Comparison of ENCODE assay signal across 9 mouse cellular contexts in the genomic region with DNA sequence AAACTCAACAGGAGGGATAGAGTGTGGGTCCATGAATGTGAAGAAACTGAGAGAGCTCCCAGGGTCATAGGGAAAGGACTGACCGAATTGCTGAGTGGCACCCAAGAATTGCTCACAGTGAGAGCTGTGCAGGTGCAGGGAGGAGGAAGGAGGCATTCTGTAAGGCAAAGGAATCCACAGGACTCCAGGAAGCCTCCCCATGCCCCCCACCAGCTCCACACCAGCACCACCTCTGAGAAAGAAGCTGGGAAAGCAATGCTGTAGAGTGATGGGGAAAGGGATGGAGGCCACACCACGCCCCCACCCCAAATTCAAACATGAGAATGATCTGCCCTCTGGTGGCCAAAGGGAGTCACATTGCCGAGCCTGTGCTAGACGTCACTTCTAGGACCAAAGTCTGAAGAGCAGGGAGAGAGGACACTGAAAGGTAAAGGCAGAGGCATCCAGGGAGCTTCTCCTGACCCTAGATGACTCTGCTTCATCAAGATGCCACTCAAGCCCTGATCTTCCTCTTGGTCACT. TPM values are rescaled to one million over a fixed set of nuclear protein-coding genes. Genes with fewer than 3 reads are reported as not detected.
A peak's percentile ranks its signal among the peaks of the same experiment; 100 is the strongest.
DNase-seq lines count a peak whose midpoint lies in the region; ATAC-seq and TF ChIP-seq lines count a peak whose summit lies in the region.
"Had no signal": no experiment of that assay in that cellular context is flagged by ENCODE, and none has a peak within 500 bp of the region (broad histone marks: within the 10 kb centered on the region; RNA-seq: fewer than 3 reads in every experiment).

No protein-coding gene starts in this region.

- TF ChIP-seq POLR2A in thymus, adult 2 months (IDR thresholded peaks at IDR 0.05; ENCODE audit: control insufficient read depth, extremely low read depth, insufficient read depth, low read length, poor library complexity): no peak

- no peak overlapping the region for H3K4me2 ChIP-seq in midbrain, embryonic 11.5 days
- H3K4me2 ChIP-seq in midbrain, embryonic 13.5 days (replicated peaks): no peak overlapping the region
- no peak overlapping the region for H3K4me2 ChIP-seq in embryonic facial prominence, embryonic 13.5 days
- H3K4me2 ChIP-seq: hindbrain, embryonic 15.5 days had no signal

- ATAC-seq in midbrain, embryonic 11.5 days (ENCODE audit: low FRiP score): no peak
- no peak for ATAC-seq in midbrain, embryonic 13.5 days
- ATAC-seq in embryonic facial prominence, embryonic 13.5 days (ENCODE audit: insufficient number of reproducible peaks, insufficient read depth, low FRiP score, low TSS enrichment, low read depth): no peak

- H3K9me3 ChIP-seq in midbrain, embryonic 11.5 days (ENCODE audit: control insufficient read depth, low read length): no peaks in the 10 kb centered on the region
- H3K9me3 ChIP-seq in midbrain, embryonic 13.5 days: no peaks in the 10 kb centered on the region
- H3K9me3 ChIP-seq in embryonic facial prominence, embryonic 13.5 days: no peaks in the 10 kb centered on the region
- H3K9me3 ChIP-seq: hindbrain, embryonic 15.5 days had no signal

- peak; percentile 91 for TF ChIP-seq CTCF in layer of hippocampus, adult 2 months (conservative IDR thresholded peaks at IDR 0.05)
- peak; percentile 92; the same call in 1 of the 2 replicates for TF ChIP-seq CTCF in thymus, adult 2 months (IDR thresholded peaks at IDR 0.05; ENCODE audit: borderline replicate concordance, control insufficient read depth, extremely low read depth, insufficient read depth, low read length, poor library complexity)

- H3K36me3 ChIP-seq in midbrain, embryonic 11.5 days (ENCODE audit: control insufficient read depth, insufficient read depth, low read length): no peaks in the 10 kb centered on the region
- H3K36me3 ChIP-seq in midbrain, embryonic 13.5 days: no peaks in the 10 kb centered on the region
- H3K36me3 ChIP-seq in embryonic facial prominence, embryonic 13.5 days: no peaks in the 10 kb centered on the region
- H3K36me3 ChIP-seq in thymus, adult 2 months (ENCODE audit: control insufficient read depth, insufficient read depth, low read length): no peaks in the 10 kb centered on the region
- H3K36me3 ChIP-seq: hindbrain, embryonic 15.5 days had no signal

- no peak overlapping the region for H3K4me3 ChIP-seq in midbrain, embryonic 11.5 days (ENCODE audit: low read depth, low read length)
- no peak overlapping the region for H3K4me3 ChIP-seq in midbrain, embryonic 13.5 days (replicated peaks)
- no peak overlapping the region for H3K4me3 ChIP-seq in embryonic facial prominence, embryonic 13.5 days
- H3K4me3 ChIP-seq in layer of hippocampus, adult 2 months: no peak overlapping the region
- H3K4me3 ChIP-seq in thymus, adult 2 months (ENCODE audit: control insufficient read depth, insufficient read depth, low read length): no peak overlapping the region
- H3K4me3 ChIP-seq: hindbrain, embryonic 15.5 days had no signal

- peaks cover 5% of the 10 kb centered on the region for H3K4me1 ChIP-seq in midbrain, embryonic 11.5 days (ENCODE audit: control insufficient read depth, insufficient read depth, low read length)
- H3K4me1 ChIP-seq in midbrain, embryonic 13.5 days (replicated peaks): peaks cover 8% of the 10 kb centered on the region
- peaks cover 9% of the 10 kb centered on the region for H3K4me1 ChIP-seq in embryonic facial prominence, embryonic 13.5 days
- H3K4me1 ChIP-seq in thymus, adult 2 months (replicated peaks; ENCODE audit: control insufficient read depth, insufficient read depth, low read length): peaks cover 6% of the 10 kb centered on the region

- H3K9ac ChIP-seq in midbrain, embryonic 11.5 days (ENCODE audit: low read length): no peak overlapping the region
- no peak overlapping the region for H3K9ac ChIP-seq in midbrain, embryonic 13.5 days (replicated peaks)
- peak overlapping the region; percentile 22; the same call in 1 of the 2 replicates for H3K9ac ChIP-seq in embryonic facial prominence, embryonic 13.5 days
- H3K9ac ChIP-seq: hindbrain, embryonic 15.5 days had no signal

- 22% methylated on average over 4 of the region's 4 CpGs for WGBS in midbrain, embryonic 11.5 days
- 19% methylated on average over 4 of the region's 4 CpGs for WGBS in midbrain, embryonic 13.5 days
- WGBS in embryonic facial prominence, embryonic 13.5 days: 21% methylated on average over 4 of the region's 4 CpGs
- WGBS in thymus, adult 2 months: 20% methylated on average over 4 of the region's 4 CpGs

- no peaks in the 10 kb centered on the region for H3K27me3 ChIP-seq in midbrain, embryonic 11.5 days (ENCODE audit: control insufficient read depth, insufficient read depth, low read length)
- H3K27me3 ChIP-seq in midbrain, embryonic 13.5 days: no peaks in the 10 kb centered on the region
- H3K27me3 ChIP-seq in embryonic facial prominence, embryonic 13.5 days: no peaks in the 10 kb centered on the region
- H3K27me3 ChIP-seq in thymus, adult 2 months (ENCODE audit: control insufficient read depth, insufficient read depth, low read length): no peaks in the 10 kb centered on the region
- H3K27me3 ChIP-seq: hindbrain, embryonic 15.5 days had no signal

- peak; percentile 41 for DNase-seq in adrenal gland, postnatal 14 days
- no peak for DNase-seq in adrenal gland, postnatal 25 days
- DNase-seq in midbrain, embryonic 11.5 days (ENCODE audit: low spot score, missing footprints): peak; percentile 98
- peak; percentile 57 to 65 for DNase-seq in layer of hippocampus, adult 2 months (ENCODE audit: low spot score in 2 of 2)
- peak; percentile 64 for DNase-seq in lung, postnatal 36 days
- DNase-seq in thymus, adult 2 months: peak; percentile 69

- H3K27ac ChIP-seq in midbrain, embryonic 11.5 days (ENCODE audit: low read depth, low read length): no peak overlapping the region
- no peak overlapping the region for H3K27ac ChIP-seq in midbrain, embryonic 13.5 days
- no peak overlapping the region for H3K27ac ChIP-seq in embryonic facial prominence, embryonic 13.5 days
- no peak overlapping the region for H3K27ac ChIP-seq in layer of hippocampus, adult 2 months
- H3K27ac ChIP-seq in thymus, adult 2 months (ENCODE audit: control insufficient read depth, insufficient read depth, low read length): no peak overlapping the region
- H3K27ac ChIP-seq: hindbrain, embryonic 15.5 days had no signal

RNA-seq across cellular contexts. Expression of a gene that starts 3.6 kb away (rescaled TPM):
- total RNA-seq in adrenal gland, postnatal 14 days (2021): 70.0 and 85.3 TPM in 2 replicates
- total RNA-seq in adrenal gland, postnatal 25 days (2021): 85.5 and 96.0 TPM in 2 replicates
- 43.0 and 53.9 TPM in 2 replicates for polyA plus RNA-seq in midbrain, embryonic 11.5 days (2014; fragmentation: Nextera tagmentation; extraction: Ambion mirVana)
- polyA plus RNA-seq in midbrain, embryonic 13.5 days (2015; fragmentation: Nextera tagmentation; extraction: Ambion mirVana): 40.7 and 47.1 TPM in 2 replicates
- polyA plus RNA-seq in embryonic facial prominence, embryonic 13.5 days (2015; fragmentation: Nextera tagmentation; extraction: Ambion mirVana): 42.8 and 47.2 TPM in 2 replicates
- 100 to 1,000 TPM; 119 to 127 TPM for total RNA-seq in layer of hippocampus, adult 2 months (2021)
- polyA plus RNA-seq in thymus, adult 2 months (2012; rRNA removed): 189 and 212 TPM in 2 replicates

RNA-seq across cellular contexts. Expression of a gene that starts 37.5 kb away (rescaled TPM):
- total RNA-seq in adrenal gland, postnatal 14 days (2021): 23.8 and 30.4 TPM in 2 replicates
- 20.9 and 21.1 TPM in 2 replicates for total RNA-seq in adrenal gland, postnatal 25 days (2021)
- polyA plus RNA-seq in midbrain, embryonic 11.5 days (2014; fragmentation: Nextera tagmentation; extraction: Ambion mirVana): 23.2 and 25.3 TPM in 2 replicates
- 42.2 and 45.3 TPM in 2 replicates for polyA plus RNA-seq in midbrain, embryonic 13.5 days (2015; fragmentation: Nextera tagmentation; extraction: Ambion mirVana)
- 30.8 and 42.4 TPM in 2 replicates for polyA plus RNA-seq in embryonic facial prominence, embryonic 13.5 days (2015; fragmentation: Nextera tagmentation; extraction: Ambion mirVana)
- total RNA-seq in layer of hippocampus, adult 2 months (2021): 10 to 100 TPM; 30.2 to 31.7 TPM
- 48.9 and 61.9 TPM in 2 replicates for polyA plus RNA-seq in thymus, adult 2 months (2012; rRNA removed)
